Mouse (Mus musculus) thymus, postnatal 14 days (tissue): ENCODE results near the gene Gfra1.

Experiments
- DNase-seq: peaks from one replicate; pipeline ENCODE4 v3.0.0; 2021

Gfra1 gene

DNA sequence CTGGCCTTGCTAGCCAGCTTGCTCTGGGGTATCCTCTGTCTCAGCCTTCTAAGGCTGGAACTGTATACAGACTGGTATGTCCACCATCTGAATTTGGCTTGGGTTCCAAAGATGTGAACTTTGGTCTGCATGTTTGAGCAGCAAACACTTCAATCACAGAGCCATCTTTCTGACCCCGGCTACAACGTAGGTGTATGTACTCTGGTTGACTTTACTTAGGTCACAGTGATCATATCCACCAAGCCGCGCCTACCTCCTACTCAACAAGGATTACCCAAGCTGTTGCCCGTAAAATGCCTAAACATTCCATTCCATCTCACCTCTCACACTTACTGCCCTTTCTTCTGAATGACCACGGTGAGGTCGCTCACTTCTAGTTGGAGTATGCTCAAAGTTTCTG, 14.5 kb downstream of the Gfra1 start:
- DNase-seq, result no peak

- DNase-seq, result no peak
These were observed 16.9 kb downstream of the Gfra1 start for GRCm38 (mm10) chr19:58438762-58439161.

GRCm38 (mm10) chr19:58437441-58438071, 18.2 kb downstream of the Gfra1 start:
- DNase-seq, result no peak

DNA sequence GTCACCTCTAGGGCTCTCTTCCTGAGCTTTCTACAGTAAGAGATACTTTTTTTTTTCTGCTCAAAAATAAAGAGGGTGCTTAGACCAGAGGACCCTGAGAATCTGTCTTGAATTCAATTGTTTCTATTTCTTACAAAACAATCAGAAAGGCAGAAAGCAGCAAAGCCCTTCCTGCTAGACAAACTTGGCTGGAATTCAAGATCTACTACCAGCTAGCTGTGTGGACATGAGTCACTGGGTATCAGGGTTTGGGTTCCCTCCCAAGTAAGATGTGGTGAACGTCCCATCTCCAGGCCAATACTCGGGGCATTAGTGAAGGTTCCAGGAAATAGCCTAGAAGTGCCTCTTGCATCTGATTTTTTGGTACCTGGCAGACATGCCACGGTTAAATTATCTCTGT, 18.8 kb downstream of the Gfra1 start:
- DNase-seq, result no peak

DNA sequence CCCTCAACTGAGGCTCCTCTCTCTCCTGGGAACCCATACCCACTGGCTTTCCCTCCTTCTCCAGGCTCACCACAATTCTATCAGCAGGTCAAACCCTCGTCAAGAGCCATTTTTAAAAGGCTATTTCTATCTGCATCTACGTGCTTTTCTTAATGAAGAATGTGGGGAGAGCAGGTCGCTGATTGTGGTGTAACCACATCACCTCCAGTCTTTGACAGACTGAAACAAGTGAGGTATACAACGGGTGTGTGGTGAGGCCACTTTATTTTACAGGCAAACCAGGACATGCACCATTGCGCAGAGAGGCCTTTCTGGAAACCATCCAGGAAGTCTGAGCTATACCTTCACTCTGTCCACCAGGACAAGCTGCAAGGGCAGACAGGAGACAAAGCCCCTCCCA, 19.8 kb downstream of the Gfra1 start:
- DNase-seq, result no peak

DNA sequence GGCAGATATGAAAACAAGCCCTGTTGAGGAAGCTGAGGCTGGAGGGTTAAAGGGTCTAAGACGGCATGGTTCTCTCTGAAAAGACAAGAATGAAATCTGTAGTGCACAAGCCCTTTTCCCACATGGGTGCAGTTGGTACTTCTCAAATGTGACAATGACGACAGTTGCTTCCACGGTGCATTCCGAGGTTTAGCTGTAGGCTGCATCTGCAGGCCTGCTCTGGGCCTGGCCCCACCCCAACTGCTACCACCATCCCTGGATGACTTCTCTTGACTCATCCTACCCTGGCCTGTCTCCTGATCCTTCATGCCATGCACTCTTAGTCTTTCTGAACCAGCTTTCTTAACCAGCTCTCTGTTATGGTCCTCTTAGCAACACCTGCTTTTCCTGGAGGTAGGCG, 22.9 kb downstream of the Gfra1 start:
- no peak for DNase-seq

- DNase-seq, result no peak
These were observed 27.2 kb downstream of the Gfra1 start for GRCm38 (mm10) chr19:58428546-58428945.

- DNase-seq, result no peak
These were observed 28.4 kb downstream of the Gfra1 start for GRCm38 (mm10) chr19:58427348-58427747.

GRCm38 (mm10) chr19:58424928-58425327, 30.8 kb downstream of the Gfra1 start:
- DNase-seq, result no peak

GRCm38 (mm10) chr19:58424179-58424578, 31.5 kb downstream of the Gfra1 start:
- DNase-seq, result no peak

DNA sequence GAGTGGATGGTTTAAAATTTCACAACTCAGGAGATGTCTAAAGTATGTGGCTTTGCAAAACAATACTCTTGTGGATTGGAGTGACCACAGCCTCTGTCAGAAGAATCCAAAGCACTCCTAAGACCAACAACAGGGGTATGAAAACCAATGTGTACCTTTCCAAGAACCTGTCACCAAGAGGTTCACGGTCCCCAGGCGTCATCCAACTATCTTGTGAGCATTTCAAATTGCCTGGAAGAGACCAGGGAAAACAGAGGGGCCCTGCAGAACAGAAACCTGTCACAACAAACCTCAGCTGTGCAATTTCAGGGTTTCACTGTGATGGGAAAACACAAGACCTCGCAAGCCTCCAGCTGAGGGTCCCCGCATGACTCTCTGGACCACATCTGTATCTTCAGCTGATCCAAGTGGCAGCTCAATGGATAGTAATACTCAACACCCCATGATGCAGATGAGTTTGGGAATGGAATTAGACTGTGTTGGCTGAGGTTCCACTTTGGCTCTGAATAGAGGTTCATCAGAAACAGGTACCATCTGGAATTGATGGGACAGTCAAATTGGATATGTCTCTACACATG, 32.7 kb downstream of the Gfra1 start:
- DNase-seq, result no peak

DNA sequence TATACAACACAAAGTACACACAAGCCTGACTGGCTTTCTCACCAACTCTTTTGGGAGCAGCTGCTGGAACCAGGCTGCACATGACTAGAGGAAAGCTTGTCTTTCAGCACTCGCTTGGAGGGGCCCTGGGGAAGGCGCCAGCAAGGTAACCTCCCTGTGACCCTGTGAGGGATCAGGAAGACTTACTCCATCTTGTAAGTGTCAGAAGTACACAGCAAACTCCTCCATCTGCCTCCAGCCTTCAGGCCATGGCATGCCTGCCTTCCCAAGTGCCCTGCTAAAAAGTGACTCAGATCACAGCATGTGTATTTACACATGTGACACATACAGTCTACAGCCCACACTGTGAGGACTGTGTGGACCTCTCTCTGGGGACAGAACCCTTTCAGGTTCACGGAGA, 36.0 kb downstream of the Gfra1 start:
- no peak for DNase-seq

DNA sequence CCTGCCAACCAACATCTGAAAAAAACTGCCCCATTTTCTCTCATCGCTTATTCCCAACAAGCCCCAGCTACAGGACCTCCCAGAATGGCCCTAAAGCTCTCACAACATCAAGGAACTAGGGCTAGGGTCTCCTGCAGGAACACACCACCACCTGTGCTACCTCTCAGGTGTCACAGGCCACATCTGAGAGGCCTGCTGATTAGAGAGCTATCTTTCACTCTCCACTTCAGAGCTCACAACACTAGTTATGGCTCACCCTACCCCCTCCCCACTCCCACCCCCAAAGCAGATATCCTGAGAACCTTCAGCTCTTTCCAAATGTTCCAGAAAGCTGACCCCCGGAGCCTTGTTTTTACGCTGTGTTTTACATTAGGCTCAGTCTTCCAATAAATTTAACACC, 36.4 kb downstream of the Gfra1 start:
- no peak for DNase-seq

- no peak for DNase-seq
These were observed 40.5 kb downstream of the Gfra1 start for GRCm38 (mm10) chr19:58415173-58415572.

- DNase-seq, result no peak
These were observed 41.0 kb downstream of the Gfra1 start for GRCm38 (mm10) chr19:58414733-58415132.

GRCm38 (mm10) chr19:58413290-58413689, 42.4 kb downstream of the Gfra1 start:
- no peak for DNase-seq

DNA sequence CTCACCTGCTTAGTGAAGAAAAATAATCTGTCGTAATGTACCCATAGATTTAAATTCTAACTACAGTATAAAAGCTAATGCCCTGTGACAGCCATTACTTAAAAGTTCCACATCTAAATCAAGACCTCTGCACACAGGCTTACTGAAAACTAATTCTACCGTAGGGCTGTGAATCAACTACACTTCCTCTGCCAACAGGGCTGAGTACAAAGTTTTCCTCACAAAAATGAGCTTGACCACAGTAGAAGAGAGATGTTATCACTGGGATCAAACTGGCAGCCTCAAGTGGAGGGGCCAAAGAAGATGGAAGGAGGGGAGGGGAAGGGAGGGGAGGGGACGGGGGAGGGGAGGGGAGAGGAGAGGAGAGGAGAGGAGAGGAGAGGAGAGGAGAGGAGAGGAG, 42.9 kb downstream of the Gfra1 start:
- no peak for DNase-seq

- no peak for DNase-seq
These were observed 49.0 kb downstream of the Gfra1 start for GRCm38 (mm10) chr19:58406726-58407125.

- DNase-seq, result no peak
These were observed 55.5 kb downstream of the Gfra1 start for GRCm38 (mm10) chr19:58400224-58400623.

- DNase-seq, result peak; percentile 21
These were observed 56.5 kb downstream of the Gfra1 start for GRCm38 (mm10) chr19:58399166-58399565.

DNA sequence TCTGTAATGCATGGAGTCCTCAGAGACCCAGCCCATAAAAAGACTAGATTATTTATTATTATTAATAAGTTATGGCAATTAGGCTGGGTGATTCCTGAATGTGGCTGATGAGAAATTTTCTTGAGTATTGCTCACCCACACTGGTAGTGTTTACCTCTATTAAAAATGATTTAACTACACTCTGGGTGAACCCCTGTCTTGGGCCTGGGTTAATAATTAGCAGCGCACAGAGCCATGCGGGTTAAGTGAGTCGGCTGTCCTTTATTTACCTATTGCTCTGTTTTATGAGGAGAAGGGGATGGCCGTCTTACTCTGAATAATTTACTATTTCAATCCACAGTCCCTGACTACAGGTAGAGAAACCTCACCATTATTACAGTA, 59.1 kb downstream of the Gfra1 start:
- DNase-seq, result no peak

- DNase-seq, result no peak
These were observed 59.7 kb downstream of the Gfra1 start for GRCm38 (mm10) chr19:58395785-58396603.

DNA sequence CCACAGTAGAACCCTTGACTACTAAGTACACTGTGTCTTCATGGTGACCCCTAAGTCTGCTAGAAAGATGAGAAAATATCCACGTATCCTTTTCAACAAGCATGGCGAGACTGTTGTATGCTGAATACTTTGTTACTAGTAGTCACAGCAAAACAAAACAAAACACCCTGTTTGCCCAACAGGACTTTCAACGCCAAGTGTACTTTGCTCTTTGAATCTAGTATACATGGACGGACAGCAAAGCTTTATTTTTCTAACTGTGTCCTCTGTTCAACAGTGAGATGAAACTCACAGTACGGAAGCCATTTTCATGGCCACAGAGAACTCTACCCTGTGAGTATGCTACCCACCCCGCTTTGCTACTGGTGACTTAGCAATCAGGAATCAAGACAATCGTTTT, 62.6 kb downstream of the Gfra1 start:
- no peak for DNase-seq

DNA sequence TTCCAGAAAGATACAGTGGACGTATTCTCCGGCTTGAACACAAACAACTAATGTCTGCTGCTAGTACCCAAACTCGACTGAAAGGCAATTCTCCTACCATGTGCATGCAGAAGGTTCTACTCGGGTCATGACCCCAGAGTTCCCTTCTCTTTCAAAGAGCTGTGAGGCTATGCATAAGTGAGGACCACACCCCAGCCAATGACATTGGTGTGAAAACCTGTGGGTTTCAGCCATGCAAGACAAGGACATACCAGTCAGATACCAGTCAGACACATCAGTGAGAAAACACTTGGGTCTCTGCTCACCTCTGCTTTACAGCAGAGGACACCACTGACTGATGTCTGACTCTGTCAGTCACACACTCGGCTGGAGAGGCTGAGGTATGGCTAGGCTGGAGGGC, 63.9 kb downstream of the Gfra1 start:
- DNase-seq, result no peak
